Mouse (Mus musculus): ENCODE data around the gene Wasl. TPM values are rescaled to one million over a fixed set of nuclear protein-coding genes. Genes with fewer than 3 reads are reported as not detected.

Gene Wasl
- polyA plus RNA-seq (2014; fragmentation: Illumina TruSeq; extraction: RNeasy Lipid Tissue Mini Kit (QIAGEN cat#74804)): 186 TPM

GRCm38 (mm10) chr6:24664867-24665458 is at the start of gene Wasl:
TSS of gene Wasl (minus strand) at chr6:24665009.

GRCm38 (mm10) chr6:24597500-24597899 is 67.3 kb downstream of the Wasl start, which contains the start of gene Lmod2:
TSS of gene Lmod2 (plus strand) at chr6:24597762.

Other genes starting within 250 kb of the Wasl start
- 4.2 TPM for gene Iqub, start 149.9 kb downstream of the Wasl start, polyA plus RNA-seq (2014; fragmentation: Illumina TruSeq; extraction: RNeasy Lipid Tissue Mini Kit (QIAGEN cat#74804))
- 163 TPM for gene Ndufa5, start 137.0 kb downstream of the Wasl start, polyA plus RNA-seq (2014; fragmentation: Illumina TruSeq; extraction: RNeasy Lipid Tissue Mini Kit (QIAGEN cat#74804))
- gene Asb15, start 136.9 kb downstream of the Wasl start, polyA plus RNA-seq (2014; fragmentation: Illumina TruSeq; extraction: RNeasy Lipid Tissue Mini Kit (QIAGEN cat#74804)): not detected
- gene Lmod2, start 67.2 kb downstream of the Wasl start, polyA plus RNA-seq (2014; fragmentation: Illumina TruSeq; extraction: RNeasy Lipid Tissue Mini Kit (QIAGEN cat#74804)): not detected
- not detected for gene Hyal6, start 68.2 kb upstream of the Wasl start, polyA plus RNA-seq (2014; fragmentation: Illumina TruSeq; extraction: RNeasy Lipid Tissue Mini Kit (QIAGEN cat#74804))
- gene Hyal4, start 83.3 kb upstream of the Wasl start, polyA plus RNA-seq (2014; fragmentation: Illumina TruSeq; extraction: RNeasy Lipid Tissue Mini Kit (QIAGEN cat#74804)): not detected
- 1.3 TPM for gene Spam1, start 126.2 kb upstream of the Wasl start, polyA plus RNA-seq (2014; fragmentation: Illumina TruSeq; extraction: RNeasy Lipid Tissue Mini Kit (QIAGEN cat#74804))
- not detected for gene Hyal5, start 193.0 kb upstream of the Wasl start, polyA plus RNA-seq (2014; fragmentation: Illumina TruSeq; extraction: RNeasy Lipid Tissue Mini Kit (QIAGEN cat#74804))

Data from ovary, adult 10 weeks (tissue).